ENCODE assay signal across 8 mouse cellular contexts in the genomic region with DNA sequence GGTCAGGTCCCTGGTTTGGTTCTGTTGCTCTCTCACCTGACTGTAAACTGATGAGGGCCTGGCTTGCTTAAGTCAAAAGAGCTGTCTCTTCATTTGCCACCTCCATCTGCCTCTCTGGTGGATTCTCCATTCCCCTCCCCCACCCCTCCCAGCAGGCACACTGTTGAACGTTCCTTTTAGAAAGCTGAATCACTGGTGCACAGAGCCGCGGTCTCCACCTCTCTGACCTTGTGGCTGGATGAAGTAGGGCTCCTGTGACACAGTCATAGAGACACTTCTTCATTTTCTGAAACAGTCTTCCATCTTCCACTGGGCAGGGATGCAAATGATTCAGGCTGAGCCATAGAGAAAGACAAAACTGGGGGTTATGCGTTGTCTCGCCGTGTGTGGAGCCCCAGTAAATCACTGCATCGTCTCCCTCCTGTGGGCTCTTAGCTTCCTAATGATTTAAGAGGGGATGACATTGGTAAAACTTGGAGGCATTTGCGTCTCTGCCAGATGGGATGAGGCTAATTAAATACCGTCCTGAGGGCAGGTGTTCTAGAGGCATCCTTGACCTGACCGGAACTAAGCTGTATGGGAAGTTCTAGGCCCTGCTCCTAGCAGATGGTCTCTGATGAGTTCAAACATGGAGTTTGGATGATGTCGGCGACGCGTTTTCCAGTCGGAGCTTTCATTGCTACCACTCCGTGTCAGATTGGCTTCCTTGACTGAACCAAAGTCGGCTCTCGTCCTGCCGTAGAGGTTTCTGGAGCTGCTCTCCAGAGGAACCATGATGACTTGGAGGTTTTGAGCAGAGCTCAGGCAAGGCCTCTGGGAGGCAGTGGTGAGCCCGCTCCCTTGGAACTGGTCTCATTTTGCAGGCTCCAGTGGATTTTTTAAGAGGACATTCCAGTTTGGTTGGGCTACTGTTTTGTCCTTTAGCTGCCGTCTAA. TPM values are rescaled to one million over a fixed set of nuclear protein-coding genes. Genes with fewer than 3 reads are reported as not detected.
DNase-seq lines count a peak whose midpoint lies in the region; ATAC-seq and TF ChIP-seq lines count a peak whose summit lies in the region.

No protein-coding gene starts in this region.

- TF ChIP-seq EP300 in stomach, postnatal 0 days (optimal IDR thresholded peaks at IDR 0.05) = no peak

- no peak overlapping the region for H3K9ac ChIP-seq in heart, embryonic 15.5 days
- no peak overlapping the region for H3K9ac ChIP-seq in stomach, postnatal 0 days (ENCODE audit: low read length)

- H3K9me3 ChIP-seq in heart, embryonic 15.5 days (replicated peaks) = no peaks in the 10 kb centered on the region
- no peaks in the 10 kb centered on the region for H3K9me3 ChIP-seq in stomach, postnatal 0 days (ENCODE audit: control insufficient read depth, low read length)

- H3K4me1 ChIP-seq in heart, embryonic 15.5 days (replicated peaks) = peaks cover 30% of the 10 kb centered on the region
- H3K4me1 ChIP-seq in stomach, postnatal 0 days (replicated peaks; ENCODE audit: control insufficient read depth, insufficient read depth) = peaks cover 6% of the 10 kb centered on the region
- H3K4me1 ChIP-seq in kidney, adult 2 months (ENCODE audit: control insufficient read depth, insufficient read depth, low read length) = no peaks in the 10 kb centered on the region

- H3K36me3 ChIP-seq in heart, embryonic 15.5 days = no peaks in the 10 kb centered on the region
- no peaks in the 10 kb centered on the region for H3K36me3 ChIP-seq in stomach, postnatal 0 days (ENCODE audit: control insufficient read depth, insufficient read depth, low read length)
- H3K36me3 ChIP-seq in kidney, adult 2 months (ENCODE audit: control insufficient read depth, insufficient read depth, low read length) = no peaks in the 10 kb centered on the region

- peak overlapping the region; percentile 96 for H3K4me2 ChIP-seq in heart, embryonic 15.5 days
- H3K4me2 ChIP-seq in stomach, postnatal 0 days (replicated peaks; ENCODE audit: low read depth) = no peak overlapping the region

- WGBS in heart, embryonic 15.5 days = 75% methylated on average over 21 of the region's 21 CpGs
- WGBS in stomach, postnatal 0 days = 80% methylated on average over 21 of the region's 21 CpGs
- 79% methylated on average over 21 of the region's 21 CpGs for WGBS in kidney, adult 2 months

- no peak overlapping the region for H3K4me3 ChIP-seq in heart, embryonic 15.5 days
- no peak overlapping the region for H3K4me3 ChIP-seq in stomach, postnatal 0 days (ENCODE audit: low read depth, low read length)
- no peak overlapping the region for H3K4me3 ChIP-seq in kidney, adult 2 months (ENCODE audit: insufficient read depth, low read depth, low read length)

- no peak for ATAC-seq in heart, embryonic 15.5 days (replicated peaks; ENCODE audit: insufficient number of reproducible peaks, insufficient read depth, low FRiP score, low read depth)
- ATAC-seq in stomach, postnatal 0 days (ENCODE audit: low FRiP score, low TSS enrichment) = no peak

- peaks cover 16% of the 10 kb centered on the region for H3K27me3 ChIP-seq in heart, embryonic 15.5 days
- H3K27me3 ChIP-seq in stomach, postnatal 0 days (ENCODE audit: control insufficient read depth, insufficient read depth, low read length) = peaks cover 3% of the 10 kb centered on the region; the same call in 1 of the 2 replicates
- H3K27me3 ChIP-seq in kidney, adult 2 months (replicated peaks; ENCODE audit: control insufficient read depth, insufficient read depth, low read length) = no peaks in the 10 kb centered on the region; the same call in 1 of the 2 replicates

- no peak for DNase-seq in heart, adult 18-20 months
- peak; percentile 55 for DNase-seq in MN1 (ENCODE audit: low spot score)
- DNase-seq in cerebellum, postnatal 36 days = peak; percentile 19 to 33
- peak; percentile 16 to 33 for DNase-seq in layer of hippocampus, postnatal 36 days
- no peak for DNase-seq in stomach, postnatal 0 days (ENCODE audit: low spot score)
- no peak for DNase-seq in kidney, adult 2 months
- no peak for DNase-seq in kidney, adult 18-20 months

- peak; percentile 35 for TF ChIP-seq CTCF in stomach, postnatal 0 days (IDR thresholded peaks at IDR 0.05; ENCODE audit: low read depth)
- no peak for TF ChIP-seq CTCF in kidney, adult 2 months (conservative IDR thresholded peaks at IDR 0.05; ENCODE audit: insufficient read depth, insufficient read length, low read depth, low read length)

- H3K27ac ChIP-seq in heart, embryonic 15.5 days = no peak overlapping the region
- no peak overlapping the region for H3K27ac ChIP-seq in stomach, postnatal 0 days (replicated peaks)
- H3K27ac ChIP-seq in kidney, adult 2 months (ENCODE audit: insufficient read depth, low read depth, low read length) = no peak overlapping the region

- no peak for TF ChIP-seq POLR2A in kidney, adult 2 months (IDR thresholded peaks at IDR 0.05; ENCODE audit: low read depth, low read length)

RNA-seq across cellular contexts. Expression of a gene that starts 1.8 kb away (rescaled TPM):
- polyA plus RNA-seq in heart, embryonic 15.5 days (2015; fragmentation: Nextera tagmentation; extraction: Ambion mirVana) = 91.4 and 116 TPM in 2 replicates
- total RNA-seq in heart, adult 18-20 months (2021) = 1 to 10 TPM; 8.3 to 8.4 TPM
- total RNA-seq in layer of hippocampus, postnatal 36 days (2021) = 100 to 1,000 TPM; 825 to 952 TPM
- 62.5 and 66.0 TPM in 2 replicates for polyA plus RNA-seq in stomach, postnatal 0 days (2015; fragmentation: Nextera tagmentation; extraction: Ambion mirVana)
- 12.1 and 16.8 TPM in 2 replicates for polyA plus RNA-seq in kidney, adult 2 months (2012; rRNA removed)

RNA-seq across cellular contexts. Expression of a gene that starts 59.1 kb away (rescaled TPM):
- 32.6 and 35.5 TPM in 2 replicates for polyA plus RNA-seq in heart, embryonic 15.5 days (2015; fragmentation: Nextera tagmentation; extraction: Ambion mirVana)
- total RNA-seq in heart, adult 18-20 months (2021) = 10 to 100 TPM; 45.5 to 46.5 TPM
- total RNA-seq in layer of hippocampus, postnatal 36 days (2021) = 10 to 100 TPM; 48.7 to 59.2 TPM
- polyA plus RNA-seq in stomach, postnatal 0 days (2015; fragmentation: Nextera tagmentation; extraction: Ambion mirVana) = 16.8 and 18.3 TPM in 2 replicates
- polyA plus RNA-seq in kidney, adult 2 months (2012; rRNA removed) = 21.4 and 27.7 TPM in 2 replicates

Comparison
In these comparisons a context has a peak if more than half of its experiments do, and no peak if none do; other contexts are left out.
1. DNase-seq: peak in MN1 (single experiment), cerebellum, postnatal 36 days (2 of 2) and layer of hippocampus, postnatal 36 days (2 of 2); none in heart, adult 18-20 months (0 of 2), stomach, postnatal 0 days (single experiment), kidney, adult 2 months (single experiment) and kidney, adult 18-20 months (single experiment).